Mouse (Mus musculus) neural tube, embryonic 15.5 days (tissue): ENCODE data around the gene Krt12. TPM values are rescaled to one million over a fixed set of nuclear protein-coding genes. Genes with fewer than 3 reads are reported as not detected.

Source experiments
- ATAC-seq: fragments of 200-750 bp; cut with Nextera tagmentation; 2 replicates; pipeline ENCODE4 v1.8.0; 2017; ENCODE audit warnings: mild to moderate bottlenecking, moderate TSS enrichment, moderate library complexity; ENCODE audit not compliant: low FRiP score
- H3K27ac ChIP-seq: fragments of 300-500 bp; sonication (generic); replicated peaks from 2 replicates; pipeline ENCODE4 v1.5.1; 2015; ENCODE audit warnings: mild to moderate bottlenecking, inconsistent platforms
- H3K27me3 ChIP-seq: fragments of 300-500 bp; sonication (generic); replicated peaks from 2 replicates; pipeline ENCODE4 v1.6.1; 2015; ENCODE audit warnings: inconsistent platforms
- H3K36me3 ChIP-seq: fragments of 300-500 bp; sonication (generic); 2 replicates; pipeline ENCODE4 v1.6.1; 2015; ENCODE audit warnings: inconsistent platforms
- H3K4me1 ChIP-seq: fragments of 300-500 bp; sonication (generic); 2 replicates; pipeline ENCODE4 v1.6.1; 2015; ENCODE audit warnings: inconsistent platforms
- H3K4me2 ChIP-seq: fragments of 300-500 bp; sonication (generic); 2 replicates; pipeline ENCODE4 v1.6.1; 2015; ENCODE audit warnings: inconsistent platforms, mild to moderate bottlenecking, moderate library complexity
- H3K4me3 ChIP-seq: fragments of 300-500 bp; sonication (generic); replicated peaks from 2 replicates; pipeline ENCODE4 v1.5.1; 2015; ENCODE audit warnings: mild to moderate bottlenecking, inconsistent platforms
- H3K9ac ChIP-seq: fragments of 300-500 bp; sonication (generic); replicated peaks from 2 replicates; pipeline ENCODE4 v1.6.1; 2015; ENCODE audit warnings: mild to moderate bottlenecking, inconsistent platforms
- H3K9me3 ChIP-seq: fragments of 300-500 bp; sonication (generic); replicated peaks from 2 replicates; pipeline ENCODE4 v1.6.1; 2016; ENCODE audit warnings: inconsistent platforms
- WGBS: fragments of 180-500 bp; shearing (Covaris S2); methylation state at CpG from one replicate; pipeline ENCODE4 v1.1.7; 2015; ENCODE audit warnings: mixed read lengths; 5-methylcytosine and 5-hydroxymethylcytosine counted together
- polyA plus RNA-seq: library from polyadenylated mRNA; unstranded; fragments of >200 nt; fragmentation: Nextera tagmentation; extraction: Ambion mirVana; gene quantifications from 2 replicates; pipeline ENCODE4 v1.2.1, GENCODE M21; 2015

Gene Krt12
- polyA plus RNA-seq, 1 experiment from 2014 or later = 0.12 TPM

- H3K36me3 ChIP-seq = no peaks in the 10 kb centered on the region
- no peak for ATAC-seq
- no peak within 1 kb of the TSS for H3K4me3 ChIP-seq
- 55% methylated on average over 10 of the region's 10 CpGs for WGBS
- H3K4me1 ChIP-seq = no peaks in the 10 kb centered on the region
- H3K27ac ChIP-seq = no peak within 1 kb of the TSS
- no peak within 1 kb of the TSS for H3K9ac ChIP-seq
- no peaks in the 10 kb centered on the region for H3K27me3 ChIP-seq
- H3K4me2 ChIP-seq = no peak within 1 kb of the TSS
- no peaks in the 10 kb centered on the region for H3K9me3 ChIP-seq
Measured at GRCm38 (mm10) chr11:99437972-99438371, 15.9 kb upstream of the Krt12 start, which contains the start of gene Krt20. Krt20 (minus strand) TSS chr11:99438150.

- H3K9ac ChIP-seq = no peak overlapping the region
- no peaks in the 10 kb centered on the region for H3K36me3 ChIP-seq
- no peak overlapping the region for H3K4me2 ChIP-seq
- no peak overlapping the region for H3K4me3 ChIP-seq
- H3K9me3 ChIP-seq = no peaks in the 10 kb centered on the region
- H3K4me1 ChIP-seq = no peaks in the 10 kb centered on the region
- WGBS = 74% methylated on average over 4 of the region's 4 CpGs
- ATAC-seq = no peak
- no peaks in the 10 kb centered on the region for H3K27me3 ChIP-seq
- no peak overlapping the region for H3K27ac ChIP-seq
Measured at GRCm38 (mm10) chr11:99436625-99437024, 14.6 kb upstream of the Krt12 start.

- no peak for ATAC-seq
- H3K9me3 ChIP-seq = no peaks in the 10 kb centered on the region
- no peak overlapping the region for H3K27ac ChIP-seq
Measured at GRCm38 (mm10) chr11:99430670-99431069, 8.6 kb upstream of the Krt12 start.

DNA sequence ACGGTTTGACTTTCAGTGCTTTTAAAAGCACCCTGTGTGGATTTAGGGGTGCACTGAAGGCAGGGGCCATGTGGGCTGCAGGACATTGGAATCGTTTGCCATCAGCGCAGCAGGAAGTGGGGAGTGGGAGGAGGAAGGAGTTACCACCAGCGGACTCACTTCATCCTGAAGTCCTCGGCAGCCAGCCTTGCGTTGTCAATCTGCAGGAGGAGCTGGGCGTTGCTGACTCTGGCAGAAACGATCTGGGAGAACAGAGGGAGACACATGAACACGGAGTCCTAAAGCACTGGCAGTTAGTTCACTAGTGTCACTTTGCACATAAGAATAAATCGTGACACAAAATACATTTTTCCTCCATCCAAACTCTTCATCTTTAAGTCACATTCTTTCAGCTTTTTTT lies 1.5 kb downstream of the Krt12 start:
- no peaks in the 10 kb centered on the region for H3K36me3 ChIP-seq
- H3K9me3 ChIP-seq = no peaks in the 10 kb centered on the region
- no peak overlapping the region for H3K4me3 ChIP-seq
- no peak for ATAC-seq
- H3K9ac ChIP-seq = no peak overlapping the region
- 61% methylated on average over 10 of the region's 10 CpGs for WGBS
- no peaks in the 10 kb centered on the region for H3K4me1 ChIP-seq
- no peak overlapping the region for H3K27ac ChIP-seq
- no peaks in the 10 kb centered on the region for H3K27me3 ChIP-seq
- H3K4me2 ChIP-seq = no peak overlapping the region

More at GRCm38 (mm10) chr11:99430670-99431069, 8.6 kb upstream of the Krt12 start:
- no peak overlapping the region for H3K4me2 ChIP-seq
- WGBS = 41% methylated on average over 12 of the region's 12 CpGs
- no peak overlapping the region for H3K9ac ChIP-seq
- H3K4me3 ChIP-seq = no peak overlapping the region
- H3K36me3 ChIP-seq = no peaks in the 10 kb centered on the region
- H3K27me3 ChIP-seq = no peaks in the 10 kb centered on the region
- peaks cover 5% of the 10 kb centered on the region; the same call in 1 of the 2 replicates for H3K4me1 ChIP-seq

DNA sequence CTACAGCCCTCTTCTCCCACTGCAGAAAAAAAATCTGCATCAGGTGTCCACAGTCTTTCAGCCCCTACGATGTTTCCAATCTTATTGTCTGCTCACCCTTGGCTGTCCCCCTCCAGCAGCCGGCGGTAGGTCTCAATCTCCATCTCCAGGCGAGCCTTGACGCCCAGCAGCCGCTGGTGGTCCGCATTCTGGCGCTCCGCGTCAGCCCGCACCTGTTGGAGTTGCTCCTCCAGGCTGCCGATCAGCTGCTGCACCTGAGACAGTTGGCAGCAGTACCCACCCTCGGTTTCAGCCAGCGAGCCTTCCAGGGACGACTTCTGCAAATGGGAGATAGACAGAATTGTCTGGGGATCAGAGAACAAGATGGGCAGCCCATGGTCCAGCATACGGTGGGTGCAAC lies 4.2 kb downstream of the Krt12 start:
- ATAC-seq = no peak
- H3K4me1 ChIP-seq = no peaks in the 10 kb centered on the region
- no peak overlapping the region for H3K4me2 ChIP-seq
- H3K9me3 ChIP-seq = no peaks in the 10 kb centered on the region
- H3K36me3 ChIP-seq = no peaks in the 10 kb centered on the region
- whole genome bisulfite sequencing = 71% methylated on average over 16 of the region's 16 CpGs
- H3K9ac ChIP-seq = no peak overlapping the region
- H3K4me3 ChIP-seq = no peak overlapping the region
- H3K27ac ChIP-seq = no peak overlapping the region
- H3K27me3 ChIP-seq = no peaks in the 10 kb centered on the region

GRCm38 (mm10) chr11:99416902-99417301 lies 5.2 kb downstream of the Krt12 start:
- Histone ChIP-seq H3K36me3 (no peaks in the 10 kb centered on the region), H3K27me3 (no peaks in the 10 kb centered on the region), H3K27ac (no peak overlapping the region), H3K4me1 (no peaks in the 10 kb centered on the region), H3K4me3 (no peak overlapping the region), H3K9ac (no peak overlapping the region), H3K9me3 (no peaks in the 10 kb centered on the region), H3K4me2 (no peak overlapping the region)
- 83% methylated on average over 13 of the region's 13 CpGs for WGBS
- no peak for ATAC-seq

DNA sequence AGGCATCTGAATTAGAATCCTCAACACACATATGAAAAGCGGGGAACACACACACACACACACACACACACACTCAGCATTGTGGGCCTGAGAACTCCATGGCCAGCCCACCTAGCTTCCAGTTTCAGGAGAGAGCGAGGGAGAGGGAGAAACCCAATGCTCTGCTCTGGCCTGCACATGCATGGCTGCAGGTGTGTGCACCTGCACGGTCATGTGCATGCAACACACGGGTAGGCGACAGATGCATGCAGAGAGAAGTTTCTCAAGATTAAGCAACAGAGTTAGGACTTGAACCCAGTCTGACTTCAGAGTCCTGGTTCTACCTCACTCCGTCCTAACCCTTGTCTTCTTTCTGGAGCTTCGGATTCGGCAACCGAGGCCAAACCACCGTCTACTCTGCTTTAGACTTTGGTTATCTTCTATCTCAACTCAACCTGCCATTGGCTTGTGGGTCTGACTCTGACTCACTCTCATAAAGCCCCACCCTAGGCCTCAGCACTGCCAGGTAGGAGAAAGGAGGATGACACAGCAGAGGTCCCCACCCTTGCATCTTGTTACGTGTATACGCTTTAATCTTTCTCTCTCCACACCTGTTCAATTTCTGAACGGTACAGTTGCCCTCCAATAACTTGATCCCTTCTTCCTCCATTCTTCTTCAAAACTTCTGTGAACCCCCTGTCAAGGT lies 7.5 kb downstream of the Krt12 start:
- Histone ChIP-seq H3K36me3 (no peaks in the 10 kb centered on the region), H3K9ac (no peak overlapping the region), H3K27me3 (no peaks in the 10 kb centered on the region), H3K4me1 (no peaks in the 10 kb centered on the region), H3K27ac (no peak overlapping the region), H3K4me3 (no peak overlapping the region), H3K4me2 (no peak overlapping the region), H3K9me3 (no peaks in the 10 kb centered on the region)
- 93% methylated on average over 13 of the region's 13 CpGs for WGBS
- ATAC-seq = no peak

GRCm38 (mm10) chr11:99413247-99413646 lies 8.8 kb downstream of the Krt12 start:
- Histone ChIP-seq H3K4me2 (no peak overlapping the region), H3K27me3 (no peaks in the 10 kb centered on the region), H3K36me3 (no peaks in the 10 kb centered on the region), H3K27ac (no peak overlapping the region), H3K9me3 (no peaks in the 10 kb centered on the region), H3K4me1 (no peaks in the 10 kb centered on the region), H3K9ac (no peak overlapping the region), H3K4me3 (no peak overlapping the region)
- ATAC-seq = no peak
- 22% methylated on average over 6 of the region's 6 CpGs for WGBS

GRCm38 (mm10) chr11:99406186-99406585 lies 15.9 kb downstream of the Krt12 start:
- no peak overlapping the region for H3K4me3 ChIP-seq
- WGBS = 81% methylated on average over 10 of the region's 10 CpGs
- no peaks in the 10 kb centered on the region for H3K36me3 ChIP-seq
- H3K27ac ChIP-seq = no peak overlapping the region
- no peak for ATAC-seq
- no peak overlapping the region for H3K9ac ChIP-seq
- H3K4me1 ChIP-seq = no peaks in the 10 kb centered on the region
- H3K27me3 ChIP-seq = 0 out of 2 replicates have a peak, but pooled peaks cover 6% of the 10 kb centered on the region
- no peaks in the 10 kb centered on the region for H3K9me3 ChIP-seq
- H3K4me2 ChIP-seq = no peak overlapping the region

- Histone ChIP-seq H3K9me3 (no peaks in the 10 kb centered on the region), H3K4me3 (no peak overlapping the region), H3K36me3 (no peaks in the 10 kb centered on the region), H3K27ac (no peak overlapping the region), H3K4me2 (no peak overlapping the region), H3K9ac (no peak overlapping the region), H3K4me1 (no peaks in the 10 kb centered on the region), H3K27me3 (peaks cover 7% of the 10 kb centered on the region; the same call in 1 of the 2 replicates)
- 88% methylated on average over 13 of the region's 13 CpGs for WGBS
- ATAC-seq = no peak
Measured at GRCm38 (mm10) chr11:99399956-99400549, 22.0 kb downstream of the Krt12 start.

DNA sequence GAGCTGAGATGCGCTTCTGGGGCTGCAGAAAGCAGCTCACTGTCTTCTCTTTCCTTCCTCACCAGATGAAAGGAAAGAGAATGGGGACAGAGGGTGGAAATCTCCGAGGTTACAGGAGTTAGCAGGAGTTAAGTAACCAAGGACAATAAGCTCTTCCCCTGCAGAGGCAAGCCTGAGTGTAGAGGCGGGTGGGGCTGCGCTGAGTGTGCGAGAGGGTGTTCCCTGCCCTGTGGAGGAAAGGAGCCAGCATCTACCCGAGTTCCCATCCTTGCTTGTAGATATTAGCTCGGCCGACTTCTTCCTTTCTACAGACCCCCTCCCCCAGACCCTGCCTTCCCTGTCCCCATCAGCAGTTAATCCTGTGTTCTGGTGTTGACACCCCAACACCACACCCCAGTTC lies 23.2 kb downstream of the Krt12 start:
- Histone ChIP-seq H3K4me3 (no peak overlapping the region), H3K9ac (no peak overlapping the region), H3K27me3 (peaks cover 7% of the 10 kb centered on the region; the same call in 1 of the 2 replicates), H3K36me3 (no peaks in the 10 kb centered on the region), H3K27ac (no peak overlapping the region), H3K9me3 (no peaks in the 10 kb centered on the region), H3K4me1 (no peaks in the 10 kb centered on the region), H3K4me2 (no peak overlapping the region)
- ATAC-seq = no peak
- 56% methylated on average over 6 of the region's 8 CpGs for WGBS

- no peak overlapping the region for H3K27ac ChIP-seq
- no peak overlapping the region for H3K4me3 ChIP-seq
- peaks cover 7% of the 10 kb centered on the region; the same call in 1 of the 2 replicates for H3K27me3 ChIP-seq
- H3K4me2 ChIP-seq = no peak overlapping the region
- no peak for ATAC-seq
- no peaks in the 10 kb centered on the region for H3K4me1 ChIP-seq
- 84% methylated on average over 3 of the region's 3 CpGs for WGBS
- no peaks in the 10 kb centered on the region for H3K36me3 ChIP-seq
- no peak overlapping the region for H3K9ac ChIP-seq
- no peaks in the 10 kb centered on the region for H3K9me3 ChIP-seq
Measured at GRCm38 (mm10) chr11:99398084-99398483, 24.0 kb downstream of the Krt12 start.
